Mouse (Mus musculus): ENCODE measurements around the gene Stk39. TPM values are rescaled to one million over a fixed set of nuclear protein-coding genes. Genes with fewer than 3 reads are reported as not detected.

Gene Stk39
- polyA plus RNA-seq, 1 experiment from 2014 or later: 4.5 TPM

DNA sequence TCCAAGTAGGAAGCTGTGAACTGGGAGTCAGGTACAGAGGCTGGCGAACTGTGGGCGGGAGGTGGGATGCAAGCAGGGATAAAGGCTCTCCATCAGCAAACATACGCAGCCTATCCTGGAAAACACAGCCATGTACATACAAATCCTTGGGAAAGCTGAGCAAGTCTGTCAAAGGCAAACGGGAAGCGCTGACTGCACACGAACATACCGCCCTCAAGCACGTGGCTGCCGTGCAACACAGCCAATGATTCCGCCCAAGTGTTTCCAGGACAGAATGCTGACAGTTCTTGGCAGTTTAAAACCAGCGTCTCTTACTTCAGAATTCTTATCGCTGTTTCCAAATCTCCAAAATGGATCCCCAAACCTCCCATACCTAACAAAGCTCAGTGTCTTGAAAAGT, 123.1 kb downstream of the Stk39 start:
- no peaks in the 10 kb centered on the region for H3K27me3 ChIP-seq (replicated peaks; ENCODE audit: control insufficient read depth, insufficient read depth, low read length)
- H3K27ac ChIP-seq (ENCODE audit: low read length): no peak overlapping the region
- H3K36me3 ChIP-seq (ENCODE audit: control insufficient read depth, insufficient read depth, low read length): no peaks in the 10 kb centered on the region
- WGBS: 86% methylated on average over 12 of the region's 12 CpGs
- H3K4me2 ChIP-seq (ENCODE audit: low read depth, low read length): no peak overlapping the region
- no peak overlapping the region for H3K9ac ChIP-seq (ENCODE audit: low read depth, low read length)
- no peaks in the 10 kb centered on the region for H3K9me3 ChIP-seq (ENCODE audit: control insufficient read depth, low read length)
- no peak overlapping the region for H3K4me3 ChIP-seq (ENCODE audit: low read length)
- ATAC-seq: no peak
- H3K4me1 ChIP-seq (ENCODE audit: control insufficient read depth, insufficient read depth, low read length): no peaks in the 10 kb centered on the region

DNA sequence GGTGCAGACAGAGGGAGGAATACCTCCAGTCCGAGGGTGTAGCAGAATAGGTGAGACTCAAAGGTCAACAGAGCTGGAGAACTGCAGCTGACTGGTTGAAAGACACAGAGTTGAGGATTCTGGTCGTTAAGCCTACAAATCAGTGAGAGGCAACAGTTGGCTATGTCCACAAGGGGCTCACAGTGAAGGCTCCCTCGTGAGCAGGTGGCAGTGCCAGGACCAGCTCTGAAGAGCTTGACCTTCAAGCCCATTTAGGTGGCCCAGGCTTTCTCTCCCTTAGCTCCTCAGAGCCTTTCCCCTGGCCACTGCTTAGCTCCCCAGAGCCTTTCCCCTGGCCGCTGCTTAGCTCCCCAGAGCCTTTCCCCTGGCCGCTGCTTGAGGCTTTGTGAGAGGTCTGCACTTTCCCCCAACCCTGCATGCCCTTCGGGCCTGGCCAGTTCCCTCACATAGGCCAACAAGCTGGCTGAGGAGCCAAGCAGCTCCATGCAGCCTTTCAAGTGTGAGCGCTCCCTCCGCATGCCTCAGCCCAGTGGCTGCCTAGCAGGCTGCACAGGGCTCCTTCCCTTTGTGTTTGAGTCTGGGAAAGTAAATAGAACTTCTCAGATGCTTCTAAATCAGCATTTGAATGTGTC, 125.3 kb downstream of the Stk39 start:
- Histone ChIP-seq H3K27me3 (replicated peaks; ENCODE audit: control insufficient read depth, insufficient read depth, low read length) (no peaks in the 10 kb centered on the region), H3K36me3 (ENCODE audit: control insufficient read depth, insufficient read depth, low read length) (no peaks in the 10 kb centered on the region), H3K4me3 (ENCODE audit: low read length) (no peak overlapping the region), H3K9me3 (ENCODE audit: control insufficient read depth, low read length) (no peaks in the 10 kb centered on the region), H3K4me2 (ENCODE audit: low read depth, low read length) (no peak overlapping the region), H3K9ac (ENCODE audit: low read depth, low read length) (no peak overlapping the region), H3K4me1 (ENCODE audit: control insufficient read depth, insufficient read depth, low read length) (no peaks in the 10 kb centered on the region), H3K27ac (ENCODE audit: low read length) (no peak overlapping the region)
- no peak for ATAC-seq
- WGBS: 59% methylated on average over 8 of the region's 8 CpGs

DNA sequence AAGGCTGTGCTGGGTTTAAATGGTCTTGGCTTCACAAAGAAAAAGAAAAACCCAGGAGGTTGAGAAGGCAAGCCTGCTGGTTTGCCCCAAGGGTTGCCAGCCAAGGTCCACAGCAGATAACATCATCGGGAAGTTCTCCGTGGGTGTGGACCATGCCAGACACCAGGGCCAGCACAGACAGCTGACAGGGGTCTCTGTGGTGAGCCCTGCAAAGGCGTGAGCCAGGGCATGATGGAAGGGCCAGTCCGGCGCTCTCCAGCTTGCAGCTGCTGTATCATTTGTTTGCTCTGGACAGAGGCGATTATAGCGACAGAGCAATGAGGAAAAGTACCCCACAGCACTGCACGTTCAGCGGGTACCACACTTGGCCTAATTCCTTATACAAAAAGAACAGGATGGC, 126.8 kb downstream of the Stk39 start:
- Histone ChIP-seq H3K27ac (ENCODE audit: low read length) (no peak overlapping the region), H3K4me3 (ENCODE audit: low read length) (no peak overlapping the region), H3K9me3 (ENCODE audit: control insufficient read depth, low read length) (no peaks in the 10 kb centered on the region), H3K9ac (ENCODE audit: low read depth, low read length) (no peak overlapping the region), H3K4me2 (ENCODE audit: low read depth, low read length) (no peak overlapping the region), H3K4me1 (ENCODE audit: control insufficient read depth, insufficient read depth, low read length) (no peaks in the 10 kb centered on the region), H3K27me3 (replicated peaks; ENCODE audit: control insufficient read depth, insufficient read depth, low read length) (no peaks in the 10 kb centered on the region), H3K36me3 (ENCODE audit: control insufficient read depth, insufficient read depth, low read length) (no peaks in the 10 kb centered on the region)
- ATAC-seq: no peak
- 58% methylated on average over 9 of the region's 9 CpGs for WGBS

DNA sequence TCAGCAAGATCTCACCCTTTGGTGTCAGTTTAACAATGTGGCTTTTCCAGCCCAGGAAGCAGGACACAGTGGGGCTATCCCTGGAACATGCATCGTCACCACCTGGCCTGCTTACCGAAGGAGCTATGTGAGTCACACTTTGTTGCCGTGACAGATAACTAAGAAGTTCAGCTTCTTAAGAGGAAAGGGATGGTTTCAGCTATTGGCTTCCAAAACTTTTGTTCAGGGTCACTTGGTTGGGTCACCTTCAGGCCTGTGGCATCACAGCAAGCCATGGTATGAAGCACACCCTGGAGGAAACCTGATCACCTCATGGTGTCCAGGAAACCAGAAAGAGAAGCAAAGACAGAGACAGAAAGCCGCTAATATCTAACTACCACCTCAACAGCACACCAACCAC, 128.3 kb downstream of the Stk39 start:
- Histone ChIP-seq H3K4me2 (ENCODE audit: low read depth, low read length) (no peak overlapping the region), H3K36me3 (ENCODE audit: control insufficient read depth, insufficient read depth, low read length) (no peaks in the 10 kb centered on the region), H3K4me3 (ENCODE audit: low read length) (no peak overlapping the region), H3K4me1 (ENCODE audit: control insufficient read depth, insufficient read depth, low read length) (no peaks in the 10 kb centered on the region), H3K27me3 (replicated peaks; ENCODE audit: control insufficient read depth, insufficient read depth, low read length) (no peaks in the 10 kb centered on the region), H3K9ac (ENCODE audit: low read depth, low read length) (no peak overlapping the region), H3K9me3 (ENCODE audit: control insufficient read depth, low read length) (no peaks in the 10 kb centered on the region), H3K27ac (ENCODE audit: low read length) (no peak overlapping the region)
- ATAC-seq: no peak
- 94% methylated on average over 4 of the region's 4 CpGs for WGBS

DNA sequence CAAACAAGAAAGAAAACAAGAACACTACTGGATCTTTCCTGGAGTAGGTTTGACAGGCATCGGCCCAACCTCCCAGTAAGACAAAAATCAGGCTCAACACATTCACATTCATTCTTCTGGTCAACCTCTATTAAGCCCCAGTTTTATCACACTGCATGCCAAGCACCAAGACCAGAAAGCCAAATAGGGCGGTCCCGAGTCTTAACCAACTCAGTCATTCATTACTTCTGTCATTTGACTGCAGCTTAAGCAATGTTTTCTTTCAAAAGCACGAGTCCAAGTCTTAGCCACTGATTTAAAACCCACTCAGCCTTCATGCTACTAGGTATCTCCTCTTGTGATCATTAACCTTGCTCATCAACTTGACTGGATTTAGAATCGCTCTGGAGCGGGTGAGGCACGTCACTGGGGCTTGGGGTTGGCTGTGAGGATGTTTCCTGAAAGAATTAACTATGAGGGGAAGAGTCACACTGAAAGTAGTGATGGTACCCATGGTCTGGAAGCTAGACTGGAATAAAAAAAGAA, 129.9 kb downstream of the Stk39 start:
- no peaks in the 10 kb centered on the region for H3K4me1 ChIP-seq (ENCODE audit: control insufficient read depth, insufficient read depth, low read length)
- no peak overlapping the region for H3K9ac ChIP-seq (ENCODE audit: low read depth, low read length)
- H3K27ac ChIP-seq (ENCODE audit: low read length): no peak overlapping the region
- WGBS: 84% methylated on average over 7 of the region's 7 CpGs
- H3K36me3 ChIP-seq (ENCODE audit: control insufficient read depth, insufficient read depth, low read length): no peaks in the 10 kb centered on the region
- no peak overlapping the region for H3K4me2 ChIP-seq (ENCODE audit: low read depth, low read length)
- ATAC-seq: no peak
- no peaks in the 10 kb centered on the region for H3K27me3 ChIP-seq (replicated peaks; ENCODE audit: control insufficient read depth, insufficient read depth, low read length)
- H3K9me3 ChIP-seq (ENCODE audit: control insufficient read depth, low read length): no peaks in the 10 kb centered on the region
- H3K4me3 ChIP-seq (ENCODE audit: low read length): no peak overlapping the region

DNA sequence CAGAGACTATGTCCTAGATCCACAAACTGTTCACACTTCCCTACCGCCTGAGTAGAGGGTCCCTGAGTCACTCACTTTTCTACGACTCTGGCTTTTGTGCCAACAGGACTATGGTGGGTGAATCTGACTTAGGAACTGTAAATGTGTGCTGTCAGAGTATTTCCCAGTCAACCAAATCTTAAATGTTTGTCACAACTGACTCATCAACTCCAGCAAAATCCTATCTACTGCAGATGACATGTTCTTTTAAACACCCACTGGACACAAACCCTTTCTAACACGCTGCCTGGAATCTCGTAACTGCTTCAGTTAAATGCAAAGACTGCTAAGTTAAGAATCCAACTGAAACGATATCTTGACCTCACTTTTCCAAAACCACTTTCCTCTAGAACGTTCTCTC, 135.2 kb downstream of the Stk39 start:
- WGBS: 91% methylated on average over 6 of the region's 6 CpGs
- H3K9me3 ChIP-seq (ENCODE audit: control insufficient read depth, low read length): no peaks in the 10 kb centered on the region
- no peak for ATAC-seq
- no peaks in the 10 kb centered on the region for H3K4me1 ChIP-seq (ENCODE audit: control insufficient read depth, insufficient read depth, low read length)
- H3K4me3 ChIP-seq (ENCODE audit: low read length): no peak overlapping the region
- H3K27ac ChIP-seq (ENCODE audit: low read length): no peak overlapping the region
- H3K36me3 ChIP-seq (ENCODE audit: control insufficient read depth, insufficient read depth, low read length): no peaks in the 10 kb centered on the region
- H3K27me3 ChIP-seq (replicated peaks; ENCODE audit: control insufficient read depth, insufficient read depth, low read length): no peaks in the 10 kb centered on the region
- no peak overlapping the region for H3K4me2 ChIP-seq (ENCODE audit: low read depth, low read length)
- no peak overlapping the region for H3K9ac ChIP-seq (ENCODE audit: low read depth, low read length)

DNA sequence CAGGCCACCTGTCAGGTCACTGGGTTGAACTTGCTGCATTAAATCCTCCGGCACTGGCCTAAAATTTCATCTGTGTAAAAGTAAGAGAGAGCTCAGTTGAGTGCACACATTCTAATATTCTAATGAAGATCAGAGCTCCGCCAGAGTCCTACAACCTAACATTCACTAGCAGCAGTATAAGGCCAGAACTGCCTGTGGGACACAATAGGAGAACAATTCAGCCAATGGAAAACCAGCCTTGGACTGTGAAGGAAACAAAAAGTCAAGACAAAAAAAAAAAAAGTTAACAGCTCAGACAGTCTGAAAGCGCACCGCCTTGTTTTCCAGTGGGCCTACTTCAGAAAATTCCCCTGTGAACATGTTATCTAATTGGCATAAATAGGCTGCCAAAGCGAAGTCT, 137.1 kb downstream of the Stk39 start:
- Histone ChIP-seq H3K27ac (ENCODE audit: low read length) (no peak overlapping the region), H3K36me3 (ENCODE audit: control insufficient read depth, insufficient read depth, low read length) (no peaks in the 10 kb centered on the region), H3K9me3 (ENCODE audit: control insufficient read depth, low read length) (no peaks in the 10 kb centered on the region), H3K4me1 (ENCODE audit: control insufficient read depth, insufficient read depth, low read length) (no peaks in the 10 kb centered on the region), H3K27me3 (replicated peaks; ENCODE audit: control insufficient read depth, insufficient read depth, low read length) (no peaks in the 10 kb centered on the region), H3K4me2 (ENCODE audit: low read depth, low read length) (no peak overlapping the region), H3K9ac (ENCODE audit: low read depth, low read length) (no peak overlapping the region), H3K4me3 (ENCODE audit: low read length) (no peak overlapping the region)
- WGBS: 79% methylated on average over 5 of the region's 5 CpGs
- no peak for ATAC-seq

DNA sequence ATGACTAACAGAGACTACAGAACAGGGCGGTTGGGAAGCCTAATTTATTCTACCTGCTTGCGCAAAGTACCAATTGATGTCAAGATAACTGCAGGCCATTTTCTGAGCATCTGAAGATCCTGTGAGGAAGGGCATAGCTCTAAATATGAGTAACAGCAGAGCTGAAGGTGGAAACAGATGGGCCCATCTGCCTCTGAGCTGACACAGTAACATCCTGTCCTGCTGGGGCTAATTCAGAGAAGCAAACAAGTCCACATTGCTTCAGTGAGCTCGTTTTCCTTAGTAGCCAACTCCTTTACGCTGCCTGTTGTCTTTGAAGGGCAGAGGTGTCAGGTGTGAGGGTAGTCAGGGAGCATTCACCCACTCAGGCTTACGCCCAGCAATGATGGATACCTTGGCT, 146.8 kb downstream of the Stk39 start:
- Histone ChIP-seq H3K4me2 (ENCODE audit: low read depth, low read length) (no peak overlapping the region), H3K9ac (ENCODE audit: low read depth, low read length) (no peak overlapping the region), H3K36me3 (ENCODE audit: control insufficient read depth, insufficient read depth, low read length) (no peaks in the 10 kb centered on the region), H3K9me3 (ENCODE audit: control insufficient read depth, low read length) (no peaks in the 10 kb centered on the region), H3K27me3 (replicated peaks; ENCODE audit: control insufficient read depth, insufficient read depth, low read length) (no peaks in the 10 kb centered on the region), H3K27ac (ENCODE audit: low read length) (no peak overlapping the region), H3K4me1 (ENCODE audit: control insufficient read depth, insufficient read depth, low read length) (no peaks in the 10 kb centered on the region), H3K4me3 (ENCODE audit: low read length) (no peak overlapping the region)
- no peak for ATAC-seq
- WGBS: 75% methylated on average over 5 of the region's 5 CpGs

DNA sequence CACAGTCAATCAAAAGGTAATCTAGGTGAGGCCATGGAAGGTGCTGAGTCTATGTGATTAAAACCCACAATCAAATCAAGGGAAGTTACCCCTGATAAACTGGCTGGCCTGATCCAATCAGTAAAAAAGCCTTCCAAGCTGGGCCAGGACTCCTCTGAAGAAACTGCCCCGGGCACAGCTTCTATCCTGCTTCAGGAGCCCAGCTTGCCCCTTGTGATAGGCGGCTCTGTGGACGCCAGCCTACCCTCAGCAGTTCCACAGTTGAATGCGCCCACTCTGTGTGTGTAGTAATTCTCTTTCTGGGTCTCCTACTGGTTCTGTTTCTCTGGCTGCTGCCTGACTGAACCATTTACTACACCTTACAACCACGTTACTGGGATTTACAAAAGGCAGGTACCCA, 150.8 kb downstream of the Stk39 start:
- Histone ChIP-seq H3K9me3 (ENCODE audit: control insufficient read depth, low read length) (no peaks in the 10 kb centered on the region), H3K4me1 (ENCODE audit: control insufficient read depth, insufficient read depth, low read length) (no peaks in the 10 kb centered on the region)
- ATAC-seq: no peak

DNA sequence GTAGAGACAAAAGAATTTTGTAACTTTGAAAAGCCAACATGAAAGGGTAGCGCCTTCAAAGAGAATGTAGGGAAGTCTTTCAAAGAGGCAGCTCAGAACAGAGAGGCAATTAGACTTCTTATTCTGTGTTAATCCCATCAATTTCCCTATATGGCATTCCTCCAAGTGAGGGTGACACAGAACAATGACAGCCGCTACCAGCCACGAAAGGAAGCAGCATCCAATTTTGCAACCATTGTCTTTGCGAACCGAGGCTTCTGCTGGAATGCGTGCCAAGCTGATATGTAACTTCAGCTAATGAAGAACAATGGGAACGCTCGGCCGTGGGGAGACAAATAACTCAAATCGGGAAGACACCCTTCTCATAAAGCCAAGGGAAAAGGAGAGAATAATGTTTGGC, 151.4 kb downstream of the Stk39 start:
- Histone ChIP-seq H3K4me2 (ENCODE audit: low read depth, low read length) (no peak overlapping the region), H3K27me3 (replicated peaks; ENCODE audit: control insufficient read depth, insufficient read depth, low read length) (no peaks in the 10 kb centered on the region), H3K4me3 (ENCODE audit: low read length) (no peak overlapping the region), H3K9me3 (ENCODE audit: control insufficient read depth, low read length) (no peaks in the 10 kb centered on the region), H3K36me3 (ENCODE audit: control insufficient read depth, insufficient read depth, low read length) (no peaks in the 10 kb centered on the region), H3K9ac (ENCODE audit: low read depth, low read length) (no peak overlapping the region), H3K27ac (ENCODE audit: low read length) (no peak overlapping the region), H3K4me1 (ENCODE audit: control insufficient read depth, insufficient read depth, low read length) (no peaks in the 10 kb centered on the region)
- ATAC-seq: no peak
- WGBS: 49% methylated on average over 10 of the region's 10 CpGs

More for the DNA sequence above, 150.8 kb downstream of the Stk39 start:
- Histone ChIP-seq H3K4me2 (ENCODE audit: low read depth, low read length) (no peak overlapping the region), H3K36me3 (ENCODE audit: control insufficient read depth, insufficient read depth, low read length) (no peaks in the 10 kb centered on the region), H3K9ac (ENCODE audit: low read depth, low read length) (no peak overlapping the region), H3K27me3 (replicated peaks; ENCODE audit: control insufficient read depth, insufficient read depth, low read length) (no peaks in the 10 kb centered on the region), H3K4me3 (ENCODE audit: low read length) (no peak overlapping the region), H3K27ac (ENCODE audit: low read length) (no peak overlapping the region)
- WGBS: 83% methylated on average over 5 of the region's 5 CpGs

Data from intestine, embryonic 16.5 days (tissue).